Mouse (Mus musculus): ENCODE measurements around the gene Pigl.
"Not testable (repeated sequence)": the region's sequence is repeated elsewhere in the genome, so short reads cannot be mapped to it uniquely, and the experiment has no call there.

Pigl gene

GRCm38 (mm10) chr11:62467289-62467688 is 9.0 kb downstream of the Pigl start:
- DNase-seq (ENCODE audit: low read depth, low spot score) = not testable (repeated sequence)

- no peak for DNase-seq (ENCODE audit: low read depth, low spot score)
Measured at GRCm38 (mm10) chr11:62470451-62470850, 12.2 kb downstream of the Pigl start.

- no peak for DNase-seq (ENCODE audit: low read depth, low spot score)
Measured at GRCm38 (mm10) chr11:62473516-62473915, 15.3 kb downstream of the Pigl start.

- no peak for DNase-seq (ENCODE audit: low read depth, low spot score)
Measured at GRCm38 (mm10) chr11:62476156-62476555, 17.9 kb downstream of the Pigl start.

GRCm38 (mm10) chr11:62478931-62479330 is 20.7 kb downstream of the Pigl start:
- DNase-seq (ENCODE audit: low read depth, low spot score) = no peak

- no peak for DNase-seq (ENCODE audit: low read depth, low spot score)
Measured at GRCm38 (mm10) chr11:62479581-62479980, 21.3 kb downstream of the Pigl start.

GRCm38 (mm10) chr11:62486949-62487348 is 28.7 kb downstream of the Pigl start:
- no peak for DNase-seq (ENCODE audit: low read depth, low spot score)

GRCm38 (mm10) chr11:62487540-62488350 is 29.5 kb downstream of the Pigl start:
- no peak for DNase-seq (ENCODE audit: low read depth, low spot score)

- peak; percentile 71 for DNase-seq (ENCODE audit: low read depth, low spot score)
Measured at GRCm38 (mm10) chr11:62493701-62494100, 35.4 kb downstream of the Pigl start.

- peak; percentile 99 for DNase-seq (ENCODE audit: low read depth, low spot score)
Measured at GRCm38 (mm10) chr11:62494754-62495275, 36.6 kb downstream of the Pigl start.

- DNase-seq (ENCODE audit: low read depth, low spot score) = no peak
Measured at GRCm38 (mm10) chr11:62495276-62495801, 37.1 kb downstream of the Pigl start.

- peak; percentile 87 for DNase-seq (ENCODE audit: low read depth, low spot score)
Measured at GRCm38 (mm10) chr11:62496151-62496715, 38.0 kb downstream of the Pigl start.

- peak; percentile 47 for DNase-seq (ENCODE audit: low read depth, low spot score)
Measured at GRCm38 (mm10) chr11:62497181-62497580, 38.9 kb downstream of the Pigl start.

GRCm38 (mm10) chr11:62498802-62499201 is 40.5 kb downstream of the Pigl start:
- peak; percentile 63 for DNase-seq (ENCODE audit: low read depth, low spot score)

GRCm38 (mm10) chr11:62500529-62500928 is 42.3 kb downstream of the Pigl start:
- DNase-seq (ENCODE audit: low read depth, low spot score) = no peak

GRCm38 (mm10) chr11:62507683-62508082 is 49.4 kb downstream of the Pigl start:
- DNase-seq (ENCODE audit: low read depth, low spot score) = no peak

GRCm38 (mm10) chr11:62508365-62508764 is 50.1 kb downstream of the Pigl start:
- not testable (repeated sequence) for DNase-seq (ENCODE audit: low read depth, low spot score)

- DNase-seq (ENCODE audit: low read depth, low spot score) = peak; percentile 81
Measured at GRCm38 (mm10) chr11:62508816-62509215, 50.6 kb downstream of the Pigl start.

- DNase-seq (ENCODE audit: low read depth, low spot score) = no peak
Measured at GRCm38 (mm10) chr11:62509571-62509970, 51.3 kb downstream of the Pigl start.

GRCm38 (mm10) chr11:62510956-62511355 is 52.7 kb downstream of the Pigl start:
- peak; percentile 99 for DNase-seq (ENCODE audit: low read depth, low spot score)

- peak; percentile 99 for DNase-seq (ENCODE audit: low read depth, low spot score)
Measured at GRCm38 (mm10) chr11:62511444-62512202, 53.4 kb downstream of the Pigl start.

GRCm38 (mm10) chr11:62512529-62513080 is 54.3 kb downstream of the Pigl start:
- peak; percentile 80 for DNase-seq (ENCODE audit: low read depth, low spot score)

Measured in ES-CJ7 (cell line).